Mouse (Mus musculus) fibroblast of lung, adult 2 months (primary cell): ENCODE measurements around the gene Ccpg1.

ENCODE experiments used
- DNase-seq: peaks from one replicate; pipeline ENCODE4 v3.0.0-alpha.2; 2011; ENCODE audit warnings: low read depth

The Ccpg1 gene

DNA sequence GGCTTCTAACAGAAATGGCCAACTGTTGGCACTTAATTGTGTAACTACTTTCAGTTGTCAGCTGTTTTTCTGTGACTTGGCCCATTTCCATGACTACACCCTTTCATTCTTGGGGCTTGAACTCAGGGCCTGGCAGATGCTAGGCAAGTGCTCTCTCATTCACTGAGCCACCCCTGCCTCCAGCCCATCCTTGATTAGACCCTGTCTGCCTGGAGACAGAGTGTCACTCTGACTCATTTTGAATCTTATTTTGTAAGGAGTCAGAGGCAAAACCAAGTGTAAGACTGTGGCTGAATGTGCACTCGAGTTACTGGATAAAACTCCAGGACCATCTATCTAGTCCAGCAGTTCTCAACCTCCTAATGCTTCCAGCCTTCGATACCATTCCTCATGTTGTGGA lies 62.7 kb downstream of the Ccpg1 start:
- no peak for DNase-seq

DNA sequence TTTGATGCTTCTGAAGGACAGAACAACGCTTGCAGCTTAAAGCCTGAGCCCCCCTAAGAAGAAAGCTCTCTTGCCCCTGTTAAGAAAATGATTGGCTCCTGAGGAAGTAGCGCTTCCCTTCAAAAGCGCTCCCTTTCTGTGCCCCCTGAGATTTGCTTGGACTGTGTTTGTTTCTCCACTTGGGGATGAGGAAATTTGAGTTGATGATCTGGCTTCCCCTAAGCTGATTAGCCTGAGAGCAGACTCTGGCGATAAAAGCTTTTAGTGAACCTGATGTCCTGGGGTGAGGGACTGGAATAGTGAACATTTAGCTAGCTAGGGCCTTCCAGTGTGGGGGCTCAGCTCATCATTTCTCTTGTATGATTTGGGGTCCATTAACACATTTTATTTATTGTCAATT lies 63.7 kb downstream of the Ccpg1 start:
- no peak for DNase-seq

DNA sequence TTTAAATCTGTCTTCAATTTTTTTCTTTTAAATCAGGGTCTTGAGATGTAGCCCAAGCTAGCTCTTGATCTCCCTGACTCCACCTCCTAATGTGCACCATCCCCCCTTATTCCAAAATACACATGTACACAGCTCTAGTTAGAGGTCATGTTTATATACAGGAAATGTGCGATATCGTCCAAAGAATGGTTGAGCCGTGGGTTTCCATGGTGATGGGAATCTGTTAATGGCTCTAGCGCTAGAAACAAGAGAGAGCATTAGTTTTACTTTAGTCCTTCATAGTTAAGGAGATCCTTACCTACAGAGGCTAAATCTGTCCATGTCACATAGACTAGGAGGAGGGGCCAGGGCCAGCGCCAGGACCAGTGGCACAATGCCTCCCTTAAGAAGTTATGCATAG lies 64.6 kb downstream of the Ccpg1 start:
- DNase-seq: no peak

DNA sequence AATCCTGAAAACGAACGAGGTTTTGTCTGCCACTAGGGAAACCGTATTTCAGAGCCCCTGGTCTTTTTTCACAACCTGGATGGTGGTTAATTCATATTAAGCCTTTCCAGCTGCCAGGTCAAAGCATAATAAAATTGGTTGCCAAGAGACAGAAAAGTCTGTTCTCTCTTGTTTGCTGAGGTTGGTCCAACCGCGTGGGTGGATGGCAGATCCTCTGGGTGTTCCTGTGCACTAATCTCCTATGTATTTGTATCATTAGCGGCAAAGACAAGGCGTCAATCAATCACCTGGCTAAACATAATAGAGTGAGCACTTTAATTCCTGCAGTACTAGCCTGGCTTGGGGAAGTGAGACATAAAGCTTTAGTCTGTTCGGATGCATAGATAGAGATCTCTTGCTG lies 65.4 kb downstream of the Ccpg1 start:
- no peak for DNase-seq

DNA sequence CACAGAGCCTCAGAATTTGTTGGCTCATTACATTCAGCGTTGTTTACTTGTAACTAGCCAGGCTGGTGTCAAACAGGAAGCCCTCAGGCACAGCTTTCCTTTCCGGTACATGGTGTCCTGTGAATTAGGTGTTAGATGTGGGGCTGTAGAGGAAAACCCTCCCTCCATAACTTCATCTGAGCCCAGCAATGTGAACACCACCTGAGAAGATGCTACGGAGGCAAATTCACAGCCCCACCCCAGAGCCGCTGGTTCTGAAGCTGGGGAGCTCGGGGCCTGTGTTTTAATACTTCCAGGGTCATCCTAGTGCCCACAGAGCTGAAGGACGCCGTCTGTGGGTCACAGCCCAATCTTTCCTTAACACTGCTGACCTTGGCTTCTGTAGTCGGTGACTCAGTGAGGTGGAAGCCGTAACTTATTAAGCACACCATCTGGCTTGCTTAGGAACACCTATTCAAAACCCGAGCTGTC lies 70.2 kb downstream of the Ccpg1 start:
- DNase-seq: no peak

DNA sequence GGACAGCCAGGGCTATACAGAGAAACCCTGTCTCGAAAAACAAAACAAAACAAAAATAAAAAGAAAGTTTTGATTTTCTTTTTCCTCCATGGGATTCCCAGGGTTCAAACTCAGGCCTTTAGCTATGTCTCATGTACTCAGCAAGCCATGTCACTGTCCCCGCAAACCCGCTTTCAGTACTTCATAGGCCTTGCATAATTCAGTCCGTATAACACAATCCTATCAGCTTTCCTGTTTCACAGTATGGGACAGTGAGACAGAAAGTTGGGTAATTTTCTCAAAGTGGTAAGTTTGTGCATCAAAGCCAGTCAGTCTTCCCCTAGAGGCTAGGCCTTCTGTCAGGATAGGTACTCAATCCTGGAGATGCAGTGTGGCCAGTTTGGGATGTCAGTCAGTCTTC lies 74.0 kb downstream of the Ccpg1 start:
- no peak for DNase-seq

DNA sequence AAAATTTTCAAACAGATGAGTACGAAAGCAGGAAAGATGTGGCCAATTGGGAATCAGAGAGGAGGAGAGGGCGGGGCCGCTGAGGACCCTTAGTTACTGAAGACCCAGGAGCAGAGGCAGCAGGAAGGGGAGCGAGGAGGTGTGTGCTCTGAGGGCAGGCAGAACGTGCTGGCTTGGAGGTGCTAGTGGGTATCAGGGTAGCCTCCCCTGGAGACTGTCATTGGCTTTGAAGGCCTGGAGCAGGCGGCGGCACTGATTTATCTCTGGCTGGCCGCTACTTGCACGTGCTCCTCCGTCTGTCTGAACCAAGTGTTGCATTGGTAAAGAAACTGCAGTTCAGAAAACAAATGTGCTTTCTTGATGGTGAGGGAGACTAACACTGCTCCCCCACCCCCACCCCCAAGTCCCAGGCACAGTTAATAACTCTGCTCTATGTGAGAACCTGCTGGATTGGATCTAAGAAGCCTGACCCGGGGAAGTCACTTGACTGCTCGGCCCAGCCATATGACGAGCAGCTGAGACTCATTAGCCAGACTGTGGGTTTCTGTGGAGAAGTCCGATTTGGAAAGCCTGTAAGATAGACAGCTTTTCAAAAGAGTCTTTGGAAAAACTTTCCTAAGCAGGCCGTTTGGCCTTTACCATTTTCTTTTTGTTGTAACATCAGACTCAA lies 78.5 kb downstream of the Ccpg1 start:
- no peak for DNase-seq
